Mouse (Mus musculus) erythroblast, adult 5-6 weeks (primary cell): ENCODE data around the gene Shb. TPM values are rescaled to one million over a fixed set of nuclear protein-coding genes. Genes with fewer than 3 reads are reported as not detected.
A peak's percentile ranks its signal among the peaks of the same experiment; 100 is the strongest.
"Not testable (repeated sequence)": the region's sequence is repeated elsewhere in the genome, so short reads cannot be mapped to it uniquely, and the experiment has no call there.

Experiments used
- ATAC-seq: replicated peaks from 2 replicates; pipeline ENCODE4 v1.8.0; 2016; ENCODE audit warnings: moderate number of reproducible peaks, mild to moderate bottlenecking, moderate TSS enrichment, inconsistent platforms; ENCODE audit not compliant: poor library complexity, low FRiP score, severe bottlenecking
- total RNA-seq, 2 experiments: library from RNA; stranded (forward) in 1 of 2; stranded (reverse) in 1 of 2; fragments of 150-400 nt in 1 of 2; fragments of 200-764, 138-1000 nt in 1 of 2; gene quantifications; 2 replicates each; pipeline versions ENCODE4 v1.2.3 to v1.2.4; 2015 to 2017; ENCODE audit warnings: low replicate concordance in 2 of 2

The Shb gene
- total RNA-seq, 2 experiments from 2014 or later = 0.68 TPM; not detected in 1

DNA sequence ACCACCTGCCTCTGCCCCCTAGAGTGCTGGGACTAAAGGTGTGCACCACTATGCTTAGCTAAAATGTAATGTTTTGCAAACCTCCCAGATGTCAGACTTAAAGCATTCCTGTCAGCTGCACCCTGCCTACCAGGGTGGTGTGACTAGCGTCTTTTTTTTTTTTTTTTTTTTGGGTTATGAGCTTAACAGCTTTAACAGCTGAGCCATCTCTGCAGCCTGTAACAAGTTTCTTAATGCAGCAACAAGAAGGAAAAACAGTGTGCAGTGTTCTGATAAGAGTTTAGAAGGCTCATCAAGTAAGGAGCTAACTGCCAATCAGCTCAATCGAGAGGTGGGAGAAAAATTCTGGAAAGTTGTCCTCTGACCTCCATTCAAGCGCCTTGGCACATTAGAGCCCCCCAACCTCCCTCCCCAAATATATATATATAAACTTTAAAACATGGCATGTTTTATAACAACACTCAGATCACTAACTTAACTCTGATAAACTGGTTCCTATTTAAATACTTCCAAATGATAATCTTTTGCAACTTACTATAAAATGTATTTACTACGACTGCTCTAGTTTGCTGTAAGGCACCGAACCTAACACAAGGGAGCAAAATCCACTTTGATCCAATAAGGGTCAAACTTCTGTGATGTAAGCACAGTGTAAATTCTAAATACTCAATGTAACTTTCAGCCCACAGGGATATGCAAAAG, 125.1 kb downstream of the Shb start:
- peak; percentile 58 for ATAC-seq

DNA sequence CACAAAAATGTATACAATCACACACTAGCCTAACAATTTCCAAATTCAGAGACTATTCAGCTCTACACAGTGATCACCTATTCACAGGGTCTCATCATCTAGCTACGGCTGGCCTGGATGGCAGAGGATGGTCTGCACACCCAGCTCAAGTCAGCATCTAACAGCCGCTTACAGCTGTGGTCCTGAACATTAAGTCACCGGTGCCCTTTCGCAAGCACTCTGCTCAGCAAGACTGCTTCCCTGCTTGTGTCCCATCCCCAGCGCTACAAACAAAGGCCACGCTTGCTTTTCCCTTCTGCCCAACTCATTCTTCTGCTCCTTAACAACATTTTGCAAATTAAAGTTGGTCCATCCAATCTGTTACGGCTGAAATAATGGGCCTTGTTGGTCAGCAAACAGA, 125.9 kb downstream of the Shb start:
- ATAC-seq = no peak

DNA sequence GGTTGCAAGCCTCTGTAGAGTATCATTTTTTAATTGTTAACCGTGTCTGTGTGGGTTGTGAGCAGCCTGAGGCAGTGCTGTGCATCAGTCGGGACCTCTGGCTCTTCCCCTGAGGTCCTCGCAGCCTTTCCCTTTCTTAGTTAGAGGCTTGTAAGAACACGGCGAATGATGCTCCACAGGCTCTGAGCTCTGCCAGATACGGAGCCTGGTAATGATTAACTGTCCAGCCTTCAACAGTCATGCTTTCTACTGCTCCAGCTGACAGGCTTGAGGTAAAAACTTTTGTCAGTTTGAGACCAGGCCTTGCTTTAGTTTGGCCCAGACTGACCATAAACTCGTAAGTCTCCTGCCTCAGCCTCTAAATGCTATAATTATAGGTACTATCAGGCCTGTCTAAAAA, 127.0 kb downstream of the Shb start:
- ATAC-seq = no peak

DNA sequence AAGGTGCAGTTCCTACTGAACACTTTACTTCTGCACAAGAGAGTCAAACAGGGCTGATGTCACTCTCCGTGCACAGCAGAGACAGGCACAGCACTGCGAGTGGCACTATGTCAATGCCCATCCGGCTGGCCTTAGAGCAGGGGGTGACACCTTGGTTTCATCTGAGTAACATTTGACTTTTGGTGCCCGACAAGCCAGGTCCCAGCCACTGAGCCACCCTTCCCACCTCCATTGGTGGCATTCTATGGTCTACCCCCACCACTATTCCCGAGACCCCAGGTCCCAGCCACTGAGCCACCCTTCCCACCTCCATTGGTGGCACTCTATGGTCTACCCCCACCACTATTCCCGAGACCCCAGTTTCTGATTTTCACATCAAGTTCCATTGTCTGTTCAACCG, 128.2 kb downstream of the Shb start:
- ATAC-seq = no peak

DNA sequence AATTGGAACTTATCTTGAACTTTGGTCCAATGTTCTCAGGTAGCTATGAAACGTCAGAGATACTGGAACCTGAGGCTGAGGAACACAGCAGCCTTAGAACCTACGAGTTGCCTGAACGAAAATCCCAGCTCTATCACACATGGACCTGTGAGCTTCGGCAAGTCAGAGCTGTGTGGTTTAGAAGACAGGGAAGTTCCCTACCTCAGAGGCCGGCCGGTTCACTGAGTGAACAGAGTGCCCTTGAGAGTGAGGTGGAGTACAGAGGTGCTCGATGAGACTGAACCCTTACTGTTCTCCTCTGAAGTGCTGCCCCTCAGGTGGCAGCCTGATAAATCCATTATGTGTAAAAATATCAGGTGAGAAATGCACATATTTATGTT, 128.8 kb downstream of the Shb start:
- peak; percentile 21 for ATAC-seq

DNA sequence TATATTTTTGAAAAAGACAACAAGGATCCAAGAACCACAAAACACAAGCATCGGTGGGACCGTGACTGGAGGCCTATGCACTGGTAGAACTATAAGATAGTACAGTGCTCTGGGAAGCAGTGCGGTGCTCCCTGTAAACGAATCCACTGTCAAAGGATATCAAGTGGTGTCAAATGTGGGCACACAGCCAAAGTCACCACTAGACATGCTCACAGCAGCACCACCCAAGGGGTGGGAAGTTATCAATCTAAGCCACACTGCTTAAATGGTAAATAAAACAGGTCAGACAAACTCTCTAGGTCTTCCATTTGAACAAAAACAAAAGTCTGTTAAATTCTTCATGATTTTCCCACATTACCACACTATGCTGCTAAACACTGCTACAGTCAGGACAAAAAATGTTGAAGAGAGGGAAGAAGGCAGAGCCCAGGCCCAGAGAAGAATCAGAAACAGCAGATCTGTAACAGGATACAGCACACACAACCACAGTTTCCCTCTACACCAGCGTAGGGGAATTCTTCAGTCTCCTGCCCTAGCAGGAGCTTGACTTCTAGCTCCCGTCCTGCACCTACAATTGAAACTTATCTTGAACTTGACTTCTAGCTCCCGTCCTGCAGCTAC, 129.3 kb downstream of the Shb start:
- ATAC-seq = peak; percentile 74

DNA sequence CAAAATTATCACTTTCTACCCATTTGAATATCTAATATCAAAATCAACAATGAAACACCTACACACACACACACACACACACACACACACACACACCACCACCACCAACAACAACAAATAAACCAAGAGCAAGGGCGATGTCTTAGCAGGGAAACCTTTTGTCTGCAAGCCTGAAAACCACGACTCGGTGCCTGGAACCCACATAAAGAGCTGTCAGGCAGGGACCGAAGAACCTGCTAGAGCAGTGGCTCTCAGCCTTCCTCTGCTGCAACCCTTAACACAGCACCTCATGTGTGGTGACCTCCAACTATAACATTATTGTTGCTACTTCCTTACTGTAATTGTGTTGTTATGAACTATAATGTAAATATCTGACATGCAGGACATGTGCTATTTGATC, 130.0 kb downstream of the Shb start:
- ATAC-seq = no peak

DNA sequence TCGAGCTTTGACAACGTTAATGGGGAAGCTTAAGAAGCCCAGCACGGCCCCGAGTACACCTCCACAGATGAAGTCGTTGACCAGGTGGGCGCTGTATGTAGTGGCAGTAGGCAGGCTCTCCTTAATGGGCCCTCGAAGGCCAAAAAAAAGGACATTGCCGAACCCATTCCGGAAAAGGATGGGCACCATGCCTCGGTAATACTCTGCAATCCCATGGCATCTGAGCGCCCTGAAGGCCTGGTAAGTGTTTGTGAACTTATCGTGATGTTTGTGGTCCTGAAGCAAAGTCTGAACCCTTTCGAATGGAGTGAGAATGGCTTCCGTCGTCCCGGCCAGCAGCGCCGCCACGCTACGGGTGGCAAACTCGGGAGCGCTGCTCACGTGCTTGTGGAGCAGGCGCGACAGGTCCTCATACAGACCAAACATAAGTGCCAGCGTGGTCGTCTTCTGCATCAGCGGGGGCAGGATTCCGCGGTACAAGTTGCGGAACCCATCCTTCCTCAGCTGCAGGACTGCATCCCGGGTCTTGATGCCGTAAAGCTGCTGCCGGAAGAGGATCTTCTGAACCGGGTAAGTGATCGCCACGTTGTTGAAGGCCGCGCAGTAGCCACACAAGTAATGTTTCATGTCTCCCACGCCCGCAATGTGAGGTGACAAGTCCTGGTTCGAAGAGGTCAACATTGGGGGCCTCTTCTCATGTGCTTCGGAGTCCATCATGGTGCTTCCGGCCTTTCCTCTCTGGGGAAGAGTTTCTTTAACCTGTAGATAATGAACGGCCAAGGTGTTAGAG, 132.7 kb downstream of the Shb start:
- ATAC-seq = no peak

DNA sequence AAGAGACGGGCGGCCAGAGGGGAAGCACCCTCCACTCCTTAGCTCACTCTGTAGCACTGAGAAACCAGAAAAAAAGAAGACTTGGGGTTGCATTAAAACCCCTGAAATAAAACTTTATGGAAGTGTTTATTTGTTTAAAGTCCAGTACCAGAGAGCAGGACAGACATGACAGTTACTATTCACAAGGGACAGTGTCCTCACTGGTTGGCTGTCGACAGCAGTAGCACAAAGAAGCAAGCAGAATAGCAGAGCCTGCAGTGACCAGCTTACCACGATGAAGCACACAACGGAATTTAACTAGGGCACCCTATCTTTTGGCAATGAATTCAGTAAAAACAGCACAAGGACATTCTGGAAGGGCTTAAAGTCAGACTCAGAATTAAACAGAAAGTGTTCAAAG, 134.0 kb downstream of the Shb start:
- not testable (repeated sequence) for ATAC-seq

DNA sequence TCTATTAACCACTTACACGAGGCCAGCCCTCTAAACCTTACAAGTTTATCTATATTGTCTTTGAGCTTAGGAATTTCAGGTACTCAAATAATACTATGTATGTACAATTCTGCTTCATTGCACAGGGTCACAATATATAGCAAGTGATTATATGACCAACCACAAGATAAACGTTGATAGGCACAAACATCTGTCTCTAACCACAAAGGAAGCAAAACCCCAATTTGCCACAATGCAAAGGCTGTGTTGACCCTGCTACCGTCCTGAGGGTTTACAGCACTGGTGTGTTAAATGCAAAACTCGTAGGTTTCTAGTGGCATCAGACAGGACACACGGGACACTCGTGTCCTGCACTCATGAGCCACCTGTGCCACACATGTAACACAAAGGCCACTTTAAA, 136.1 kb downstream of the Shb start:
- ATAC-seq = not testable (repeated sequence)

DNA sequence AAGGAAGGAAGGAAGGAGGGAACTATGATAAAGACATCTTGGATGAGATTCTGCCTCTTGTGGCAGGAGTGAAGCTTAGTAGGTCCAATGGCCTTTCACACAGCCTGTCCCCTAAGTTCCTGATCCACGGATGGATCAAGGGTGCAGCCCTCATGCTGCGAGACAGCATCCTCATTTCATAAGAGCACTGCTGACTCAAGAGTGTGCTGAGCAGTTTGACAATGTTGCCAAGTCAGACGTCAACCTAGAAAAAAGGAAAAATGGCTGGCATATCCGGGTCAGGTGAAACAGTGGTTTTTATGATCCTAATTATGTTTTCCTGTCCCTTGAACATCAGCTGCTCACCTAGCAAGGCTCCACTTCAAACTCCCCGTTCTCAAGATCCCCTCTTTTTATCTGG, 138.6 kb downstream of the Shb start:
- ATAC-seq = no peak

DNA sequence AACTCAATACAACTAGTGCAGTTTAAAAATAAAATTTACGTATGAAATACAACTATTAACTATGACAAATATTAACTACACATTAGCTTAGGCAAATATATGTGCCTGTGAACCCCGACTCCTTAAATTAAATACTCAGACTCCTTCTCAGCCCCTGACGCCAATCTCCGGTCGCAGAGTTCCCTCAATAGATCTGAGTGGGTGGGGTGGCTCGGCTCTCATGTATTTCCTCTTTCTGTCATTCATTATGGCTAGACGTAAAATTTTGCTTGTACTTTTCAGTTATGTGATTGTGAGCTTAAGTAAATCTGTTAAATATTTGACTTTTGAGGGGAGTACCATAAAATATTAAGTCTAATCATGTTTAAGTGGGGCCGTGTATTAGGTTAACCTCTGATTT, 139.3 kb downstream of the Shb start:
- ATAC-seq = no peak

DNA sequence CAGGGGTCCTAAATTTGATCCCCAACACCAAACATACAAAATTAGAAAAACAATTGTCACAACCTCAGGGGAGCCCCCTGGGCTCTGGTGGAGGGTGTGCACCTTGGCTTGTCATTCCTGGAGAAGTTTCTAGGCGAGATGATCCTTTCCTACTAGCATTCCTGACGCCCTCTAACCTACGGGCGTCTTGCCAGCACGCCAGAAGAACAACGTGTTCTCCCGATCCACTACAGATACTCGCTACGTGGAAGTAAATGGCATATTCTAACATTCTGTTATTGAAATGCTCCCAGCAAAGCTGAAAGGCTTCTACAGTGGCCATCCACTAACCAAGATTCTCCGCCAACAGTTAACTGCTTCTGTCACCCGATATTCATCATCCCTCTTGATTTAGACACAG, 139.7 kb downstream of the Shb start:
- ATAC-seq = no peak

DNA sequence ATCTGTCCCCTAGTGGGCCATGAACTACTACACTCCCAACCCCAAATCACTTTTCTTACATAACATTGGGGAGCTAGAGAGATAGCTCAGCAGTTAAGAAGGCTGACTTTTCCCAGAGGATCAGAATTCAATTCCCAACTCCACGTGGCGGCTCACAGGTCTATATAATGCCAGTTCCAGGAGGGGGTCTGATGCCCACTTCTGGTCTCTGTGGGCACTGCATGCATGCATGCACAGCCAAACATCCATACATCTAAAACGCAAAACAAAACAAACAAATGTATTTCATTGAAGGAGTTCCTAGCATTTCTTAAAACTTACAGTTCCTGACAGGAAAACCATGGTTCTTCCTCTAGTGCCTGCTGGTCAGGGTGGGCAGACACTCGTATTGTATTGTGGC, 140.2 kb downstream of the Shb start:
- ATAC-seq = no peak

DNA sequence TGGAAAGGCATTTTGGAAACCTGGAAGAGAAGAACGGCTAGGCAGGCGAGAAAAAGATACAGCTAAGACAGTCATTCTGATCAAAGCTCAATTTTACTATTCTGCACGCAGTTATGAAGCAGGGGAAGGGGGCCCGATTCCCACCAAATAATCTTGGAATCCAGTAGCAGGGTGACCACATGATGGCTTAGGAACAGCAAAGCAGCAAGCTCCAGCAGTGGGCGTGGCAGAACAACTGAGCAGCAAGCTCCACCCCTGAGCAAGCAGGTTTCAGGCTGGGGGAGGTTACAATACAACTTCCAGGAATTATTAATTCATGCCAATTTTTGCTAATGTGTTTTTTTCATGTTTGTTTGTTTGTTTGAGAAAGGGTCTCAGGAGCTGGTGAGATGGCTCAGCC, 145.0 kb downstream of the Shb start:
- not testable (repeated sequence) for ATAC-seq

DNA sequence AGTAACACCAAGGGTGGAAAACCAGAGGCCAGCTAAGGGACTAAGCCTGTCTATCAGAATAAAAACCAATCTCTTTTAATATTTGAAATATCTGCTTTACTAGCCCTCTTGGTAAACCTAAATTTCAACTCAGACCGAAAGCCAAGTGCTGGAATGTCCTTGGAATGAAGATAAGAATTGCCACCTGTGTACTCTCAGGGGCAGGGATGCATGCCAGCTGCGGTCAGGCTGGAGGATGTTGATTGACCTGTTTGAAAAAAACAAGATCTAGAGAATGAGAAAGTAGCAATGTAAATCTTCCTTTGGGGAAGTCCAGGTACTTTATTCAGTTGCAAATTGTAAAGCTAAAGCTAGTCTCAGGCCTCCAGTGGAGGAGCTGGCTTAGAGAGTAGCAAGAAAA, 150.1 kb downstream of the Shb start:
- not testable (repeated sequence) for ATAC-seq

DNA sequence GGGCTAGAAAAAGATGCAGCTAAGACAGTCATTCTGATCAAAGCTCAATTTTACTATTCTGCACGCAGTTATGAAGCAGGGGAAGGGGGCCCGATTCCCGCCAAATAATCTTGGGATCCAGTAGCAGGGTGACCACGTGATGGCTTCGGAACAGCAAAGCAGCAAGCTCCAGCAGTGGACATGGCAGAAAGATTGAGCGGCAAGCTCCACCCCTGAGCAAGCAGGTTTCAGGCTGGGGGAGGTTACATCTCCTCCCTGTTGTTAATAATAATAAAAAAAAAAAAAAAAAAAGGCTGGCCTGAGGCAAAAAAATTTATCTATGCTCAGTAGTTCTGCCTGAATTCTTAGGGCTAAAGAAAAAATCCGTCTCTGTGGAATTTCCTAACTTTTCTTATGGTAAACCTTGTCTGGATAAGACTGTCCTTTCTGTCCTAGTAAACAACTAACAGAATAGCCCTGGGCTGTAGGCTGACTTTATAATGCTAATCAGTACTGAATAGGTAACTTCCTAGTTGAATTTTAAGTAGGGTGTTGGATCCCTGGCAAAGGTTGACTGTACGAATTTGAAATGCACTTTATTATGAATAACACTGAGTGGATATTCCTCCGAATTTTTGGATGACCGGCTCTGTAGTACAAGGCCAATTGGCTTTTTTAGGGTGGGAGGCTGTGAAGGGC, 151.2 kb downstream of the Shb start:
- not testable (repeated sequence) for ATAC-seq

DNA sequence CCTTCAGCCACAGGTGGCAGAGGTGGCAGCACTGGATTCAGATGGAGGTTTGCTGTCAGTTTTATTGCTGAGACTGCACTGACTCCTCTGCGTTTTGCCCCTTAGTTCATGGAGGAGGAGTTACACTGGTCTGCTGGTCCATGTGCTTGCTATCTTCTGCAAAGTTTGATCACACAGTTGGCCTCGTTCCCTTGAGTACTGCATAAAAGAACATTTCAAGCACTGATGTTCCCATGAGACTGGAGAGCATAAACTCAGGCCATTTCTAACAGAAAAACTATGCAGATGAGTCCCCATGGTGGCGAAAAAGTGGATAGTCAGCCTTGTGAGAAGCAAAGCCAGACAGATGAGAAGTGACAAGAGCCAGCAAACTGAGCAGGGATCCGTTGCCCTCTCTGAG, 155.7 kb downstream of the Shb start:
- no peak for ATAC-seq

DNA sequence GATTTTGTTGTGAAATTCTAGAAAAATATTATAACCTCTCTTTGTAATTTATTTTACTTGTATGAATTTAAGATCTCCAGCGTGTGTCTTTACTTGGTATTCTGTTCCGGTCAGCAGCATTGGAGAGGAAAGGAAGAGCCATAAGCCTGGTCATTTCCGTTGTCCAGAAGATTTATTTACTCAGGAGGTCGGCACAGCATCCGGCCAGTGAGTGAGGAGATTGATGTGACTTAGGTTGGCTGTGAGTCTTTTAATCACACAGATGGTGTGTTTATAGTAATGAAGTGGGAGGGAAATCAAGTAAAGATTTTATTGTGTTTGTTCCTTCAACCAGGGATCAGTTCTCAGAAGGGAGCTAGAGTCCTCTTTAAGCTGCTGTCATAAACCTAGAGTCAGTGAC, 157.4 kb downstream of the Shb start:
- no peak for ATAC-seq
